Mouse (Mus musculus) liver, embryonic 16.5 days (tissue): ENCODE measurements around the gene Inka2. TPM values are rescaled to one million over a fixed set of nuclear protein-coding genes. Genes with fewer than 3 reads are reported as not detected.
A peak's percentile ranks its signal among the peaks of the same experiment; 100 is the strongest.

Experiments used
- ATAC-seq: fragments of 200-750 bp; cut with Nextera tagmentation; 2 replicates; pipeline ENCODE4 v1.8.0; 2017; ENCODE audit warnings: low read depth, mild to moderate bottlenecking, moderate number of reproducible peaks, moderate library complexity
- H3K27ac ChIP-seq: fragments of 300-500 bp; sonication (generic); 2 replicates; pipeline ENCODE4 v1.5.1; 2014; ENCODE audit warnings: mild to moderate bottlenecking, low read length
- H3K27me3 ChIP-seq: fragments of 300-500 bp; sonication (generic); 2 replicates; pipeline ENCODE4 v1.6.1; 2014; ENCODE audit warnings: low read depth, low read length, mixed read lengths; ENCODE audit not compliant: control insufficient read depth, insufficient read depth
- H3K36me3 ChIP-seq: fragments of 300-500 bp; sonication (generic); 2 replicates; pipeline ENCODE4 v1.6.1; 2014; ENCODE audit warnings: mild to moderate bottlenecking; ENCODE audit not compliant: control insufficient read depth, insufficient read depth
- H3K4me1 ChIP-seq: fragments of 300-500 bp; sonication (generic); 2 replicates; pipeline ENCODE4 v1.6.1; 2014; ENCODE audit warnings: low read depth, low read length, mixed read lengths; ENCODE audit not compliant: control insufficient read depth
- H3K4me2 ChIP-seq: fragments of 300-500 bp; sonication (generic); 2 replicates; pipeline ENCODE4 v1.6.1; 2014; ENCODE audit warnings: low read depth, low read length, mixed read lengths
- H3K4me3 ChIP-seq: fragments of 300-500 bp; sonication (generic); 2 replicates; pipeline ENCODE4 v1.5.1; 2014; ENCODE audit warnings: low read depth, mild to moderate bottlenecking, low read length
- H3K9ac ChIP-seq: fragments of 300-500 bp; sonication (generic); 2 replicates; pipeline ENCODE4 v1.6.1; 2014; ENCODE audit warnings: low read depth, low read length
- H3K9me3 ChIP-seq: fragments of 300-500 bp; sonication (generic); replicated peaks from 2 replicates; pipeline ENCODE4 v1.6.1; 2016; ENCODE audit warnings: low read length; ENCODE audit not compliant: control insufficient read depth
- WGBS: fragments of 180-500 bp; shearing (Covaris S2); extraction: QIAGEN DNeasy Blood & Tissue Kit; methylation state at CpG from one replicate; pipeline ENCODE4 v1.1.7; 2014; ENCODE audit not compliant: insufficient replicate concordance; 5-methylcytosine and 5-hydroxymethylcytosine counted together
- polyA plus RNA-seq: library from polyadenylated mRNA; unstranded; fragments of >200 nt; fragmentation: Nextera tagmentation; extraction: Ambion mirVana; gene quantifications from 2 replicates; pipeline ENCODE4 v1.2.1, GENCODE M21; 2015

The Inka2 gene
- 0.11 and 0.28 TPM in 2 replicates for polyA plus RNA-seq

- peak within 1 kb of the TSS; percentile 63 for H3K4me3 ChIP-seq
- H3K4me1 ChIP-seq: peaks cover 46% of the 10 kb centered on the region
- peak within 1 kb of the TSS; percentile 58 for H3K9ac ChIP-seq
- H3K27ac ChIP-seq: 0 out of 2 replicates have a peak within 1 kb of the TSS, but pooled peaks have one; percentile 31
- peaks cover 18% of the 10 kb centered on the region for H3K27me3 ChIP-seq
- peak; percentile 94 for ATAC-seq
- H3K4me2 ChIP-seq: peak within 1 kb of the TSS; percentile 97
- WGBS: 6% methylated on average over 39 of the region's 43 CpGs
- H3K36me3 ChIP-seq: no peaks in the 10 kb centered on the region
- H3K9me3 ChIP-seq: no peaks in the 10 kb centered on the region
Measured at GRCm38 (mm10) chr3:105704031-105705008, at the start of gene Inka2. Inka2 (plus strand) TSS chr3:105704599.

DNA sequence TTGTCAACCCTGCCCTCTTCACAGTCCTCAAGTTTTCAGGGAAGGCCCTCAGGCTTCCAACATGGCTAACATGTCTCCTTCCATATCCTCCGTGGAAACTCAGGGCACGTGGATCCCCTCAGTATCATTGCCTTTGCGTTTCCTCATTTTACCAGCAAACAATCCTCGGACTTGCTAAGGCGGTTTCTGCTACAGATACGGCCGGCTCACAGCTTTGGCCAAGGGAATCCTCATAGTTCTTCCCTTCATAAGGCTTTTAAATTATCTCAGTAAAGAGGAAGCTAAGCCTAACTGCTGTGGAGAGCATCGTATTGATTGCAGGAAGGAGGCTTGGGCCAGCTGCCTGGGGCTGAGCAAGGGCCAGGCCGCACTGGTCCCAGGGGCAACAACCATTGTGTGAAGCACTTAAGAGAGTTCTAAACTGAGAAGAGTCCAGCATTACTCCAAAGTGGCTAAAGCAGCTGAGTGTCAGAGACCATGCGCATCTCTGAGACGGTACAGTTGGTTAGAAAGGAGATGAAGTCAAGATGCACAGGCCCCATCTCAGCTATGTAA lies 49.3 kb upstream of the Inka2 start:
- Histone ChIP-seq H3K36me3 (no peaks in the 10 kb centered on the region), H3K4me3 (no peak overlapping the region), H3K9ac (no peak overlapping the region), H3K27me3 (no peaks in the 10 kb centered on the region), H3K9me3 (no peaks in the 10 kb centered on the region), H3K4me1 (no peaks in the 10 kb centered on the region), H3K27ac (no peak overlapping the region), H3K4me2 (no peak overlapping the region)
- 67% methylated on average over 11 of the region's 11 CpGs for WGBS
- no peak for ATAC-seq

DNA sequence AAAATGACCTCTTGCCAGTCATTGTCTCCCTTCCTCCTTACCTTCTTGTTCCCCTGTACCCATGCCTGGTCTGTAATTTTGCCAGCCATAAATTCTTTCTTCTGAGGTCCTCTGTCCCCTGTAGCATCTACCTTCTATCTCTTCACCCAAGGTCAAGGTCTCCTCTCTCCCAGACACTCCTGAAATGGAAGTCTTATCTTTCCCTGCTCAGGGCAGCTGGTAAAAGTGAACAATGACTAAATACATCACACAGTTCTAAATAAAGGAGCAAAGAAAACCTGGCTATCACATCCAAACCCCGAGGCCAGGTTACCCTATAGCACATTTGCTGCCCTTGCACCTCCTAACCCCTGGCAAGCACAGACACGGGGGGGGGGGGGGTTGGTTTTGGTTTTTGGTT lies 43.9 kb upstream of the Inka2 start:
- Histone ChIP-seq H3K4me2 (no peak overlapping the region), H3K36me3 (no peaks in the 10 kb centered on the region), H3K4me1 (peaks cover 3% of the 10 kb centered on the region), H3K9me3 (no peaks in the 10 kb centered on the region), H3K4me3 (no peak overlapping the region), H3K27ac (no peak overlapping the region), H3K9ac (no peak overlapping the region), H3K27me3 (no peaks in the 10 kb centered on the region)
- 47% methylated on average over 2 of the region's 2 CpGs for WGBS
- ATAC-seq: no peak

- H3K27me3 ChIP-seq: no peaks in the 10 kb centered on the region
- H3K9me3 ChIP-seq: no peaks in the 10 kb centered on the region
- no peak overlapping the region for H3K9ac ChIP-seq
- 64% methylated on average over 8 of the region's 8 CpGs for WGBS
- H3K4me1 ChIP-seq: peaks cover 3% of the 10 kb centered on the region
- H3K4me3 ChIP-seq: no peak overlapping the region
- ATAC-seq: no peak
- no peaks in the 10 kb centered on the region for H3K36me3 ChIP-seq
- H3K27ac ChIP-seq: no peak overlapping the region
- H3K4me2 ChIP-seq: no peak overlapping the region
Measured at GRCm38 (mm10) chr3:105663043-105663442, 41.4 kb upstream of the Inka2 start.

- Histone ChIP-seq H3K4me1 (peaks cover 3% of the 10 kb centered on the region), H3K27me3 (no peaks in the 10 kb centered on the region), H3K4me3 (no peak overlapping the region), H3K4me2 (0 out of 2 replicates have a peak overlapping the region, but pooled peaks have one; percentile 7), H3K27ac (no peak overlapping the region), H3K36me3 (no peaks in the 10 kb centered on the region), H3K9ac (no peak overlapping the region), H3K9me3 (no peaks in the 10 kb centered on the region)
- WGBS: 42% methylated on average over 9 of the region's 9 CpGs
- ATAC-seq: peak; percentile 55; the same call in 1 of the 2 replicates
Measured at GRCm38 (mm10) chr3:105665105-105665765, 39.2 kb upstream of the Inka2 start.

DNA sequence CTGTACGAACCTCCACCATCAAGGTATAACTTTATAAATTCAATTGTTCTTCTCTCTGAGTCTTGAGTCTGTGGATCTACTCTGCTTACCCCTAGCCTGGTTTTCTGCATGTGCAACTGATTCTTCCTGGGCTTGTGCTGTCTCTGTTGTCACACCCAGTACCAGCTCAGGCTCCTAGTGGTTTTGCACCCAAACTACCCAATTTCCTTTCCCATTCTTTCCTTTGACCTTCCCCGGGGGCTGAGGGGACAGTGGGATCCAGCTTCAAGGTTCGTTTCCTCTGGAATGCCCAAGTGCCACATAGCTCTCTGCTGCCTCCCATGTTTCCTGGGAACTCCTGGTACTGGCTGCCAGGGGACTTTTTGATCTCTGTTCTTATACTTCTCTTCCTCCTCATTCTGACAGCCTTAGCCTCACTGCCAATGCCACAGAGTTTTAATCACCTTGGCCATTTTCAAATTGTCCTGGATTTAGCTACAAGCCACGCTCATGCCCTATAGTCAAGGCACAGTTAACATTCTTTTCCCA lies 37.3 kb upstream of the Inka2 start:
- Histone ChIP-seq H3K9me3 (no peaks in the 10 kb centered on the region), H3K4me2 (no peak overlapping the region), H3K4me1 (peaks cover 3% of the 10 kb centered on the region), H3K36me3 (no peaks in the 10 kb centered on the region), H3K4me3 (no peak overlapping the region), H3K27me3 (no peaks in the 10 kb centered on the region), H3K9ac (no peak overlapping the region), H3K27ac (no peak overlapping the region)
- 50% methylated on average over 4 of the region's 4 CpGs for WGBS
- no peak for ATAC-seq

- Histone ChIP-seq H3K27ac (no peak overlapping the region), H3K4me3 (no peak overlapping the region), H3K36me3 (no peaks in the 10 kb centered on the region), H3K9me3 (no peaks in the 10 kb centered on the region), H3K4me2 (no peak overlapping the region), H3K27me3 (no peaks in the 10 kb centered on the region), H3K9ac (no peak overlapping the region), H3K4me1 (peaks cover 3% of the 10 kb centered on the region)
- WGBS: 34% methylated on average over 9 of the region's 9 CpGs
- no peak for ATAC-seq
Measured at GRCm38 (mm10) chr3:105668161-105668560, 36.2 kb upstream of the Inka2 start.

DNA sequence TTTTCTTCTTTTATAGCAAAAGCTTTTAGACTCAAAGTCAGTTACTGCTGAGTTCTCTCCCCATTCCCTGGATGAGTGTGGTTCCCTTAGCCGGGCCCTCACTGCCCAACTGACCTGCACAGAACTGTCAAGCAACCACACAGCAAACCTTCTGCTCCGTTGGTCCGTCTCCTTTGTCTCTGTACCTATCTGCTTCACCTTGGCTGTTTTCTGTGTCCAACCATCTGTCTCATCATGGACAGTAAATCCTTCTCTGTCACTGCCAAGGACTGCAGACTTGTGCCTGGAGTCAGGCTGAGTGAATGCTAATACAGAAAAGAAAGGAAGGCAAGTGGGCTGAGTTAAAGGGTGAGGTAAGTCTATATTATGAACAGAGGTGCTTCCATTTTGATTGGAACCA lies 34.6 kb upstream of the Inka2 start:
- Histone ChIP-seq H3K9ac (no peak overlapping the region), H3K4me3 (no peak overlapping the region), H3K4me1 (peaks cover 3% of the 10 kb centered on the region), H3K27ac (no peak overlapping the region), H3K27me3 (no peaks in the 10 kb centered on the region), H3K36me3 (no peaks in the 10 kb centered on the region), H3K4me2 (no peak overlapping the region), H3K9me3 (no peaks in the 10 kb centered on the region)
- no peak for ATAC-seq
- WGBS: 55% methylated on average over 3 of the region's 3 CpGs
